Mouse (Mus musculus): ENCODE measurements around the gene Id3. TPM values are rescaled to one million over a fixed set of nuclear protein-coding genes. Genes with fewer than 3 reads are reported as not detected.
A peak's percentile ranks its signal among the peaks of the same experiment; 100 is the strongest.

The Id3 gene
- polyA plus RNA-seq, 1 experiment from 2014 or later = 543 TPM

DNA sequence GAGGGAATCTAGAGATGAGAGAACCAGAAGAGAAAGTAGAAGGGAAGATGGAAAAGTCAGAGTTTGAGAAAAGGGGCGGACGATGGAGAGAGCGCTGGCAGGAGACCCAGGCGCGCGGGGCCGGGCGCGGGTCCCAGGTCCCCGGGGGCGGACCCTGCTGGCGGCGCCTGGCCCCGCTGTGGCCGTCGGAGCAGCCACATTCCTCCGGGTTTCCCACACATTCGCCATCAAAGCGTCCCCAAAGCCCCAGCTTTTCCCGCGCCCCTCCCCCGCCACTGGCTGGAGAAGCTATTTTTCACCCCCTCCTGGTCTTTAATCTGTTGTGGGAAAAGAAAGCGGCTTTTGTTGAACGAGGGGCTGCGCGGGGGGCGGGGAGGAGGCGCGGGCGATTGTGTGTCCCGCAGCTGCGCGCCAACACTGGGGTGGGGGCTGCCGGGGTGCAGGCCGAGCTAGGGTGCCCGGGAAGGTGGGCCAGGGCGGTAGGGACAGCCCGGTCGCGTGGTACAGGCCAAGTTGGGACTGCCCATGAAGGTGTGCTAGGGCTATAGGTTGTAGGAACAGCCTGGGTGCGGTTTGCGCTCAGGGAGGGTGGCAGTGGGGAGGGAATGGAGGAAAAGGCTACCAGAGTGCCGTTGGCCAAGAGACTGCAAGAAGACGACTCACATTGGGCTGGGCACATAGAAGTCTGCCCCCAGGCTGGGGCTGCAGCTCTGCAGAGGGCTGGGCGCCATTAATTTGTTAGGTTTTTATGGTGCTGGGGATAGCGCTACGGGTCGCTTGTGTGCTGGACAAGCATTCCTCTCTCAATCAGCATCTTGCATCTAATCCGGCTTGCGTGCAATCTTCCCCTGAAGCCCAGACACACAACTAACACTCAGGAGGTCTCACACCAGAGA lies 8.1 kb upstream of the Id3 start:
- peak; percentile 99 for DNase-seq (ENCODE audit: low spot score, missing footprints)
- Histone ChIP-seq H3K4me2 (peak overlapping the region; percentile 57), H3K9ac (ENCODE audit: low read length) (peak overlapping the region; percentile 83), H3K27ac (ENCODE audit: low read depth, low read length) (peak overlapping the region; percentile 99), H3K36me3 (ENCODE audit: control insufficient read depth, insufficient read depth, low read length) (no peaks in the 10 kb centered on the region), H3K4me3 (ENCODE audit: low read depth, low read length) (peak overlapping the region; percentile 34), H3K4me1 (ENCODE audit: control insufficient read depth, insufficient read depth, low read length) (peaks cover 48% of the 10 kb centered on the region), H3K27me3 (ENCODE audit: control insufficient read depth, insufficient read depth, low read length) (no peaks in the 10 kb centered on the region), H3K9me3 (ENCODE audit: control insufficient read depth, low read length) (no peaks in the 10 kb centered on the region; the same call in 1 of the 2 replicates)
- peak; percentile 84 for ATAC-seq (ENCODE audit: low FRiP score)
- under 1% methylated on average over 50 of the region's 50 CpGs for whole genome bisulfite sequencing

DNA sequence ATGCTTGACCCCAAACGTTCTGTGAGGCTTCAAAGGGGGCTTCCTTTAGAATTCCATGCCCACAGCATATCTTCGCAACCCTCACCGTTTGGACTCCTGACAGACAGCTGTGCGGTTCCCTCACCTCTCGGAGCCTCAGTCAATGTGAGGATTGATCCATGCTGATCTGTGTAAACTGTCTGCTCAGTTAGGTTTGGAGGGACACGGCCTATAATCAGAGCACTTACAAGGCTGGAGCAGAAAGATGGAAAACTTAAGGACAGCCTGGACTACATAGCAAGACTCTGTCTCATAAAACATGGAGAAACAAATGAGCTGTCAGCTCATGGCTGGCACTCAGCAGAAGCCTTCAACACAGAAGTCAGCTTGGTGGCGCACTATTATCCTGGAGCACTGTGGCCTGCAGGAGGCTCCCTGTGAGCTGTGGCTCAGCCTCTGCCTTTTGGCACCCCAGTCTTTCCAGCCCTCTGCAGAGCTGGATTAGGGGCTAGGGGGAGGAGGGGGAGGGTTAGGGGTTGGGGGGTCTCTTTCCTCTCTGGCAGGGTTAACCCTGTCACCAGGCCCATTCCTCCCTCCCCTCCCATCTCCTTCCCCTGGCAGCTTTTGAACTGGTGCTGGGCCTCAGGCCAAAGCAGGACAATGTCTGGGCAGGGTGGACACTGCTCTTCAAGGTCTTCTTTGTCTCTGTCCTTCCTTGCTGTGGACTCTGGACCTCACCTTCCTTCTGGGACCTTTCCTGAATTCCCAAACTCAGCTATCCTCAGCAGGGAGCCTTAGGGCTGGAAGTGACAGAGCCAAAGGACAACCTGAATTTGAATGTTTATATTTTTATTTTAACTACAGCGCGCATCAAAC lies 7.2 kb upstream of the Id3 start:
- Histone ChIP-seq H3K9me3 (ENCODE audit: control insufficient read depth, low read length) (no peaks in the 10 kb centered on the region), H3K27ac (ENCODE audit: low read depth, low read length) (peak overlapping the region; percentile 99), H3K4me3 (ENCODE audit: low read depth, low read length) (no peak overlapping the region), H3K4me2 (peak overlapping the region; percentile 57), H3K36me3 (ENCODE audit: control insufficient read depth, insufficient read depth, low read length) (no peaks in the 10 kb centered on the region), H3K27me3 (ENCODE audit: control insufficient read depth, insufficient read depth, low read length) (no peaks in the 10 kb centered on the region), H3K9ac (ENCODE audit: low read length) (peak overlapping the region; percentile 83), H3K4me1 (ENCODE audit: control insufficient read depth, insufficient read depth, low read length) (peaks cover 55% of the 10 kb centered on the region)
- WGBS = 20% methylated on average over 9 of the region's 9 CpGs
- DNase-seq (ENCODE audit: low spot score, missing footprints) (peak; percentile 88), ATAC-seq (ENCODE audit: low FRiP score) (peak; percentile 23; the same call in 1 of the 2 replicates)

GRCm38 (mm10) chr4:136139326-136140110 lies 3.8 kb upstream of the Id3 start:
- Histone ChIP-seq H3K27ac (ENCODE audit: low read depth, low read length) (peak overlapping the region; percentile 84), H3K9me3 (ENCODE audit: control insufficient read depth, low read length) (no peaks in the 10 kb centered on the region), H3K9ac (ENCODE audit: low read length) (no peak overlapping the region), H3K27me3 (ENCODE audit: control insufficient read depth, insufficient read depth, low read length) (no peaks in the 10 kb centered on the region), H3K4me3 (ENCODE audit: low read depth, low read length) (no peak overlapping the region), H3K4me2 (peak overlapping the region; percentile 32; the same call in 1 of the 2 replicates), H3K4me1 (ENCODE audit: control insufficient read depth, insufficient read depth, low read length) (peaks cover 56% of the 10 kb centered on the region), H3K36me3 (ENCODE audit: control insufficient read depth, insufficient read depth, low read length) (no peaks in the 10 kb centered on the region)
- ATAC-seq (ENCODE audit: low FRiP score) = no peak
- 50% methylated on average over 17 of the region's 17 CpGs for WGBS
- DNase-seq (ENCODE audit: low spot score, missing footprints) = peak; percentile 90

DNA sequence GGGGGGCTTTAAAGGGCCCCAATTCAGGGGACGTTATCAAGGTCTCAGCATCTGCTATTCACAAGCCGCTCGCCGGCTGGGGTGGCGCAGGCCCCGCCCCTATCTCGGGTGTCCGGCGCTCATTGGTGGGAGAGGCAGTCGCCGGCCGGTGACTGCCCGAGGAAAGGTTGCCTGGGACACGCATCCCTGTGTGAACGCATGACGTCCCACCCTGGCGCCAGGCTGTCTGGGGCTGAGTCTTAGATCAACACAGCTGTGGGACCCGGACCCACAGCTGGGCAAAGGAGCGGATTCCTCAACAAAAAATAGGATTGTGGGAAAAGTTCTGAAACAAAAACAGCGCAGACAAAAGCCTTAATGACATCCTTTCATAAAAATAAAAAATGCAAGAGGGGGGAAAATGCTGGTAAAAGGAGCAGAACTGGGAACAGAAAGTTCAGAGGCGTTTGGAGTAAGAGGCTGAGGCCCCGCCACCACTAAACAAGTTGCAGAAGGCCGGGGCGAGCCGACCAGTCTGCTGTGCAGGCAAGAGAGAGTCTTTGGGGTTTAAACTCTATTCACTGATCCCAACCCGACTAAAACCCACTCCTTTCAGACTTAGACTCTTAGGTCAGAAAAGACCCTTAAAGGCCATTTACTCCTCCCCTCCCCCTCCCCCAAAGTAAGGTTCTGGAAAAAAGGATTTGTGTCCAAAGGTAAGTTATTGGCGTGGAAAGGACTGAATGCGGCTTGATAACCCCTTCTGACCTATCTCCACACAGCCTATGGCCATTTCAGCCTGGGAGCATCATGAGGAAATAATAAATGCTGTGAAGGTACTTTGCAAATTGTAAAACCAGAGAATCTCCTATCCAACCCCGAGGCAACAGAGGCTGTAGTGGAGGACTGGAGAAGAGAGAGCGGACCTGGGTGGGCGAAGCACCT lies 2.7 kb upstream of the Id3 start:
- H3K36me3 ChIP-seq (ENCODE audit: control insufficient read depth, insufficient read depth, low read length) = no peaks in the 10 kb centered on the region
- no peaks in the 10 kb centered on the region for H3K9me3 ChIP-seq (ENCODE audit: control insufficient read depth, low read length)
- H3K4me3 ChIP-seq (ENCODE audit: low read depth, low read length) = peak overlapping the region; percentile 13; the same call in 1 of the 2 replicates
- H3K9ac ChIP-seq (ENCODE audit: low read length) = peak overlapping the region; percentile 50
- peak; percentile 88 for ATAC-seq (ENCODE audit: low FRiP score)
- WGBS = 3% methylated on average over 31 of the region's 31 CpGs
- peak; percentile 98 for DNase-seq (ENCODE audit: low spot score, missing footprints)
- H3K4me2 ChIP-seq = peak overlapping the region; percentile 32
- H3K4me1 ChIP-seq (ENCODE audit: control insufficient read depth, insufficient read depth, low read length) = peaks cover 54% of the 10 kb centered on the region
- H3K27me3 ChIP-seq (ENCODE audit: control insufficient read depth, insufficient read depth, low read length) = no peaks in the 10 kb centered on the region
- peak overlapping the region; percentile 84 for H3K27ac ChIP-seq (ENCODE audit: low read depth, low read length)

DNA sequence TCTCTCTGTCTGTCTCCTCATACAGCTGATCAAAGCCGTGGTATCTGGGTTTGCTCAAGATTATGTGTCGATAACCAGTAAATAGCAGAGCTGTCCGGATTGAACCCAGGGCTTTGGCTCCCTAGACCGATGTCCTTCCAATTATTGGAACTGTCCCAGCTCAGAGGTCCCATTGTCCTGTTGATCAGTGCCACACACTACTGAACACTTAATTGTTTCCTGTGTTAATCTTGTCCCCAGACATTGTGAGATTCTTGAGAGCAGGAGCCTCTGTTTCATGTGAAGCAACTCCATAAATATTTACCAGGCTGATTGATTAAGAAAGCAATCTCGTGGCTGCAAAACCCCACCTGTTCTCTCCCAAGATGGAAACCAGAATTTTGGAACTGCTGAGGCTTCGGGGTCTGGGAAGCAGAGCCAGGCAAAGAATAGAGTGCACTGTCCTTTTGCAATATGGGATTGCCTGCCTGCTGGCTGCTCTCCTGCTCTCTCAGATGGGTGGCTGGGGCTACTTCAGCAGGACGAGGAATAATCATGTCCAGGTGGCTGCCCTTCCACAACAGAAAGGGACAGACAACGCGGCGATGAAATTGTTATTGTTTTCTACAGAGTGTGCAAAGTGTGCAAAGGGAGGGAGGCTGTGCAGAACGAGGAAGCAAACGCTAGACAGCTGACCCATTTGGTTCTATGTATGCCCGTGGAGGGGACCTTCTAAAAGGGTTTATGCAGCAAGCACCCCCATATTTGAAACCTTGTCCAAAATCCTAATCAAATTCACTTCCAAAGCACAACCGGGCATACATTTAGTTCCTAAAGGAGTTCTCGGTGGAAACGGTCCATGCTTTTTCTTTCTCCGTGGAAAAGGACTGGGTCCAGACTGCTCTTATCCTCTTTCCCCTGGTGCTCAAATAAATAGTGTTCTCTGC lies 767 bp upstream of the Id3 start:
- no peak for ATAC-seq (ENCODE audit: low FRiP score)
- Histone ChIP-seq H3K4me1 (ENCODE audit: control insufficient read depth, insufficient read depth, low read length) (peaks cover 59% of the 10 kb centered on the region), H3K4me3 (ENCODE audit: low read depth, low read length) (peak overlapping the region; percentile 81; the same call in 1 of the 2 replicates), H3K4me2 (peak overlapping the region; percentile 72), H3K27me3 (ENCODE audit: control insufficient read depth, insufficient read depth, low read length) (no peaks in the 10 kb centered on the region), H3K36me3 (ENCODE audit: control insufficient read depth, insufficient read depth, low read length) (no peaks in the 10 kb centered on the region), H3K9ac (ENCODE audit: low read length) (peak overlapping the region; percentile 46), H3K27ac (ENCODE audit: low read depth, low read length) (peak overlapping the region; percentile 84), H3K9me3 (ENCODE audit: control insufficient read depth, low read length) (no peaks in the 10 kb centered on the region)
- peak; percentile 93 for DNase-seq (ENCODE audit: low spot score, missing footprints)
- WGBS = 4% methylated on average over 17 of the region's 17 CpGs

DNA sequence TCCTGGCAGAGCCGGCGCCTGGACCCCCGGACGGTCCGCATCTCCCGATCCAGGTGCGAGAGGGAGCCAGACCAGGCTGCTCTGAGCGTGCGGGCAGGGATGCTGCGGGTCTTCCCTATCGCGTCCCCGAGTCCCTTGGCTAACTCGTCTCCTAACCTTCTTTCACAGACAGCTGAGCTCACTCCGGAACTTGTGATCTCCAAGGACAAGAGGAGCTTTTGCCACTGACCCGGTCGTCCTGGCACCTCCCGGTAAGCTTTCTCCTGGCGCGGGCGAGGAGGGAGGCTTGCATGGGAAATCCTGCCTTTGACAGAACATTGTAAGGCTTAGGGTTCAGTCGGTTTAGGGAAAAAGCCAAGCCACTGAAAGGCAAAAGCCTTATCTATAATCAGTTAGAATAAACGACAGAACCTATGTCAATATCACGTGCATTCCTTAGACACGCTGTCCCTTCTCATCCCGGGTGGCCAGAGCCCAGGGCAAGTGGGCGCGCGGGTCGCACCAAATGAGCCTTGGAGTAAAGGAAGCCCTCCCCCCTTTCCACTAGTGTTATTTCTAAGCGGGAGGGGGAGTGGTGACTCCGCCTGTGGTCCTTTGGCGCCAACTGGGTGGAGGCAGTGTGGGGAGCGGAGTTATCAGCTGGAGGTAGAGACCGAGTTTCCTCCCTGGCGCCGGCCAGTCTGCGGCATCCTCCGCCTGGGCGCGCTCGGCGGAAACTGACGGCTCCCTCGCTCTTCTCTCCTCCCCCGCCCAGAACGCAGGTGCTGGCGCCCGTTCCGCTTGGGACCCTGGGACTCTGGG lies 1.0 kb downstream of the Id3 start:
- DNase-seq (ENCODE audit: low spot score, missing footprints) (peak; percentile 96), ATAC-seq (ENCODE audit: low FRiP score) (no peak)
- H3K4me3 ChIP-seq (ENCODE audit: low read depth, low read length) = peak overlapping the region; percentile 81
- WGBS = under 1% methylated on average over 50 of the region's 50 CpGs
- no peaks in the 10 kb centered on the region for H3K27me3 ChIP-seq (ENCODE audit: control insufficient read depth, insufficient read depth, low read length)
- H3K4me2 ChIP-seq = peak overlapping the region; percentile 72
- H3K27ac ChIP-seq (ENCODE audit: low read depth, low read length) = peak overlapping the region; percentile 86
- H3K9ac ChIP-seq (ENCODE audit: low read length) = peak overlapping the region; percentile 90
- no peaks in the 10 kb centered on the region for H3K36me3 ChIP-seq (ENCODE audit: control insufficient read depth, insufficient read depth, low read length)
- peaks cover 62% of the 10 kb centered on the region for H3K4me1 ChIP-seq (ENCODE audit: control insufficient read depth, insufficient read depth, low read length)
- no peaks in the 10 kb centered on the region for H3K9me3 ChIP-seq (ENCODE audit: control insufficient read depth, low read length)

DNA sequence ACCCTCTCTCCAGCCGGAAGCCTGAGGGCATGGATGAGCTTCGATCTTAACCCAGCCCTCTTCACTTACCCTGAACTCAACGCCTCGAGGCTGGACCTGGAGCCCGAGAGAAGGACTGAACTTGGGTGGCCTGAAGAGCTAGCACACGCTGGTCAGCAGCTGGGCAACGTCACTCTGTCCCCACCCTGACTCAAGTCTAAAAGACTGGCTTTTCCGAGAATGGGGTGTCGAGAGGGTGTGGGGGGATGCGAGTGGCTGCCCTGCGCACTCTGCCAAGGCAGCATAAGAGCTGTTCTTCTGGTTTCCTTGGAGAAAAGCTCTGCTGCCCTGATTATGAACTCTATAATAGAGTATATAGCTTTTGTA lies 1.6 kb downstream of the Id3 start:
- DNase-seq (ENCODE audit: low spot score, missing footprints) (no peak), ATAC-seq (ENCODE audit: low FRiP score) (no peak)
- Histone ChIP-seq H3K4me1 (ENCODE audit: control insufficient read depth, insufficient read depth, low read length) (peaks cover 56% of the 10 kb centered on the region), H3K27ac (ENCODE audit: low read depth, low read length) (peak overlapping the region; percentile 86), H3K36me3 (ENCODE audit: control insufficient read depth, insufficient read depth, low read length) (no peaks in the 10 kb centered on the region), H3K9me3 (ENCODE audit: control insufficient read depth, low read length) (no peaks in the 10 kb centered on the region), H3K9ac (ENCODE audit: low read length) (peak overlapping the region; percentile 90), H3K4me3 (ENCODE audit: low read depth, low read length) (peak overlapping the region; percentile 81), H3K27me3 (ENCODE audit: control insufficient read depth, insufficient read depth, low read length) (no peaks in the 10 kb centered on the region), H3K4me2 (peak overlapping the region; percentile 72)
- under 1% methylated on average over 11 of the region's 11 CpGs for WGBS
